Mouse (Mus musculus): ENCODE data around the gene Stn1. TPM values are rescaled to one million over a fixed set of nuclear protein-coding genes. Genes with fewer than 3 reads are reported as not detected.

Stn1 gene
- polyA plus RNA-seq, 1 experiment from 2014 or later = 24.0 TPM

GRCm38 (mm10) chr19:47508191-47508590, 29.1 kb downstream of the Stn1 start:
- no peak overlapping the region for H3K4me2 ChIP-seq (ENCODE audit: low read length)

GRCm38 (mm10) chr19:47507128-47508121, 29.9 kb downstream of the Stn1 start:
- H3K4me1 ChIP-seq (ENCODE audit: control insufficient read depth, insufficient read depth, low read length) = peaks cover 9% of the 10 kb centered on the region
- no peaks in the 10 kb centered on the region for H3K36me3 ChIP-seq (ENCODE audit: control insufficient read depth, insufficient read depth, low read length)
- H3K27me3 ChIP-seq (ENCODE audit: control insufficient read depth, insufficient read depth, low read depth, low read length) = no peaks in the 10 kb centered on the region
- 45% methylated on average over 27 of the region's 27 CpGs for WGBS
- H3K4me2 ChIP-seq (ENCODE audit: low read length) = peak overlapping the region; percentile 21; the same call in 1 of the 2 replicates
- ATAC-seq = peak; percentile 36
- no peak overlapping the region for H3K4me3 ChIP-seq (ENCODE audit: low read depth, low read length)
- H3K9ac ChIP-seq (ENCODE audit: low read depth, low read length) = no peak overlapping the region; the same call in 1 of the 2 replicates
- H3K9me3 ChIP-seq (replicated peaks; ENCODE audit: control insufficient read depth, low read length, poor library complexity, severe bottlenecking) = no peaks in the 10 kb centered on the region
- H3K27ac ChIP-seq (ENCODE audit: low read length) = no peak overlapping the region

More at GRCm38 (mm10) chr19:47508191-47508590, 29.1 kb downstream of the Stn1 start:
- Histone ChIP-seq H3K9me3 (replicated peaks; ENCODE audit: control insufficient read depth, low read length, poor library complexity, severe bottlenecking) (no peaks in the 10 kb centered on the region), H3K9ac (ENCODE audit: low read depth, low read length) (no peak overlapping the region), H3K4me1 (ENCODE audit: control insufficient read depth, insufficient read depth, low read length) (peaks cover 9% of the 10 kb centered on the region), H3K27me3 (ENCODE audit: control insufficient read depth, insufficient read depth, low read depth, low read length) (no peaks in the 10 kb centered on the region), H3K27ac (ENCODE audit: low read length) (no peak overlapping the region), H3K36me3 (ENCODE audit: control insufficient read depth, insufficient read depth, low read length) (no peaks in the 10 kb centered on the region), H3K4me3 (ENCODE audit: low read depth, low read length) (no peak overlapping the region)
- 82% methylated on average over 3 of the region's 3 CpGs for WGBS
- no peak for ATAC-seq

- Histone ChIP-seq H3K4me1 (ENCODE audit: control insufficient read depth, insufficient read depth, low read length) (peaks cover 4% of the 10 kb centered on the region; the same call in 1 of the 2 replicates), H3K4me3 (ENCODE audit: low read depth, low read length) (no peak overlapping the region), H3K36me3 (ENCODE audit: control insufficient read depth, insufficient read depth, low read length) (no peaks in the 10 kb centered on the region), H3K9ac (ENCODE audit: low read depth, low read length) (no peak overlapping the region), H3K9me3 (replicated peaks; ENCODE audit: control insufficient read depth, low read length, poor library complexity, severe bottlenecking) (no peaks in the 10 kb centered on the region), H3K27ac (ENCODE audit: low read length) (no peak overlapping the region), H3K4me2 (ENCODE audit: low read length) (no peak overlapping the region), H3K27me3 (ENCODE audit: control insufficient read depth, insufficient read depth, low read depth, low read length) (no peaks in the 10 kb centered on the region)
- 60% methylated on average over 4 of the region's 4 CpGs for WGBS
- ATAC-seq = no peak
Measured at GRCm38 (mm10) chr19:47503625-47504024, 33.7 kb downstream of the Stn1 start.

- no peak overlapping the region for H3K4me2 ChIP-seq (ENCODE audit: low read length)
- no peak overlapping the region for H3K27ac ChIP-seq (ENCODE audit: low read length)
- no peaks in the 10 kb centered on the region for H3K9me3 ChIP-seq (replicated peaks; ENCODE audit: control insufficient read depth, low read length, poor library complexity, severe bottlenecking)
- H3K4me1 ChIP-seq (ENCODE audit: control insufficient read depth, insufficient read depth, low read length) = peaks cover 2% of the 10 kb centered on the region; the same call in 1 of the 2 replicates
- WGBS = 76% methylated on average over 8 of the region's 8 CpGs
- no peaks in the 10 kb centered on the region for H3K36me3 ChIP-seq (ENCODE audit: control insufficient read depth, insufficient read depth, low read length)
- no peak for ATAC-seq
- H3K9ac ChIP-seq (ENCODE audit: low read depth, low read length) = no peak overlapping the region
- H3K4me3 ChIP-seq (ENCODE audit: low read depth, low read length) = no peak overlapping the region
- H3K27me3 ChIP-seq (ENCODE audit: control insufficient read depth, insufficient read depth, low read depth, low read length) = no peaks in the 10 kb centered on the region
Measured at GRCm38 (mm10) chr19:47502563-47502962, 34.7 kb downstream of the Stn1 start.

- no peak overlapping the region for H3K4me3 ChIP-seq (ENCODE audit: low read depth, low read length)
- no peaks in the 10 kb centered on the region for H3K36me3 ChIP-seq (ENCODE audit: control insufficient read depth, insufficient read depth, low read length)
- ATAC-seq = no peak
- no peak overlapping the region for H3K27ac ChIP-seq (ENCODE audit: low read length)
- H3K27me3 ChIP-seq (ENCODE audit: control insufficient read depth, insufficient read depth, low read depth, low read length) = no peaks in the 10 kb centered on the region
- 71% methylated on average over 11 of the region's 11 CpGs for WGBS
- H3K4me1 ChIP-seq (ENCODE audit: control insufficient read depth, insufficient read depth, low read length) = no peaks in the 10 kb centered on the region
- H3K4me2 ChIP-seq (ENCODE audit: low read length) = no peak overlapping the region
- no peaks in the 10 kb centered on the region for H3K9me3 ChIP-seq (replicated peaks; ENCODE audit: control insufficient read depth, low read length, poor library complexity, severe bottlenecking)
- H3K9ac ChIP-seq (ENCODE audit: low read depth, low read length) = no peak overlapping the region
Measured at GRCm38 (mm10) chr19:47500389-47501011, 36.8 kb downstream of the Stn1 start.

- no peak overlapping the region for H3K4me2 ChIP-seq (ENCODE audit: low read length)
- H3K9ac ChIP-seq (ENCODE audit: low read depth, low read length) = no peak overlapping the region
- ATAC-seq = no peak
- no peak overlapping the region for H3K4me3 ChIP-seq (ENCODE audit: low read depth, low read length)
- H3K27me3 ChIP-seq (ENCODE audit: control insufficient read depth, insufficient read depth, low read depth, low read length) = no peaks in the 10 kb centered on the region
- no peaks in the 10 kb centered on the region for H3K9me3 ChIP-seq (replicated peaks; ENCODE audit: control insufficient read depth, low read length, poor library complexity, severe bottlenecking)
- no peaks in the 10 kb centered on the region for H3K36me3 ChIP-seq (ENCODE audit: control insufficient read depth, insufficient read depth, low read length)
- WGBS = 89% methylated on average over 5 of the region's 5 CpGs
- H3K27ac ChIP-seq (ENCODE audit: low read length) = no peak overlapping the region
- H3K4me1 ChIP-seq (ENCODE audit: control insufficient read depth, insufficient read depth, low read length) = no peaks in the 10 kb centered on the region
Measured at GRCm38 (mm10) chr19:47499841-47500240, 37.5 kb downstream of the Stn1 start.

- WGBS = 87% methylated on average over 4 of the region's 4 CpGs
- Histone ChIP-seq H3K27ac (ENCODE audit: low read length) (no peak overlapping the region), H3K4me2 (ENCODE audit: low read length) (no peak overlapping the region), H3K9ac (ENCODE audit: low read depth, low read length) (no peak overlapping the region), H3K9me3 (replicated peaks; ENCODE audit: control insufficient read depth, low read length, poor library complexity, severe bottlenecking) (no peaks in the 10 kb centered on the region), H3K27me3 (ENCODE audit: control insufficient read depth, insufficient read depth, low read depth, low read length) (no peaks in the 10 kb centered on the region), H3K4me3 (ENCODE audit: low read depth, low read length) (no peak overlapping the region), H3K36me3 (ENCODE audit: control insufficient read depth, insufficient read depth, low read length) (no peaks in the 10 kb centered on the region), H3K4me1 (ENCODE audit: control insufficient read depth, insufficient read depth, low read length) (peaks cover 2% of the 10 kb centered on the region)
- ATAC-seq = no peak
Measured at GRCm38 (mm10) chr19:47498942-47499341, 38.4 kb downstream of the Stn1 start.

GRCm38 (mm10) chr19:47497736-47498135, 39.6 kb downstream of the Stn1 start:
- H3K4me1 ChIP-seq (ENCODE audit: control insufficient read depth, insufficient read depth, low read length) = peaks cover 13% of the 10 kb centered on the region

GRCm38 (mm10) chr19:47497313-47497712, 40.0 kb downstream of the Stn1 start:
- Histone ChIP-seq H3K36me3 (ENCODE audit: control insufficient read depth, insufficient read depth, low read length) (no peaks in the 10 kb centered on the region), H3K4me1 (ENCODE audit: control insufficient read depth, insufficient read depth, low read length) (peaks cover 13% of the 10 kb centered on the region), H3K9me3 (replicated peaks; ENCODE audit: control insufficient read depth, low read length, poor library complexity, severe bottlenecking) (no peaks in the 10 kb centered on the region), H3K9ac (ENCODE audit: low read depth, low read length) (no peak overlapping the region), H3K4me2 (ENCODE audit: low read length) (no peak overlapping the region), H3K27me3 (ENCODE audit: control insufficient read depth, insufficient read depth, low read depth, low read length) (no peaks in the 10 kb centered on the region), H3K4me3 (ENCODE audit: low read depth, low read length) (no peak overlapping the region), H3K27ac (ENCODE audit: low read length) (no peak overlapping the region)
- 67% methylated on average over 9 of the region's 9 CpGs for WGBS
- ATAC-seq = no peak

More at GRCm38 (mm10) chr19:47497736-47498135, 39.6 kb downstream of the Stn1 start:
- ATAC-seq = no peak
- no peak overlapping the region for H3K4me3 ChIP-seq (ENCODE audit: low read depth, low read length)
- H3K27me3 ChIP-seq (ENCODE audit: control insufficient read depth, insufficient read depth, low read depth, low read length) = no peaks in the 10 kb centered on the region
- no peak overlapping the region for H3K27ac ChIP-seq (ENCODE audit: low read length)
- no peak overlapping the region for H3K4me2 ChIP-seq (ENCODE audit: low read length)
- no peak overlapping the region for H3K9ac ChIP-seq (ENCODE audit: low read depth, low read length)
- H3K36me3 ChIP-seq (ENCODE audit: control insufficient read depth, insufficient read depth, low read length) = no peaks in the 10 kb centered on the region
- no peaks in the 10 kb centered on the region for H3K9me3 ChIP-seq (replicated peaks; ENCODE audit: control insufficient read depth, low read length, poor library complexity, severe bottlenecking)
- 95% methylated on average over 6 of the region's 6 CpGs for WGBS
